Mouse (Mus musculus): ENCODE measurements around the gene Atp6v1d.

DNA sequence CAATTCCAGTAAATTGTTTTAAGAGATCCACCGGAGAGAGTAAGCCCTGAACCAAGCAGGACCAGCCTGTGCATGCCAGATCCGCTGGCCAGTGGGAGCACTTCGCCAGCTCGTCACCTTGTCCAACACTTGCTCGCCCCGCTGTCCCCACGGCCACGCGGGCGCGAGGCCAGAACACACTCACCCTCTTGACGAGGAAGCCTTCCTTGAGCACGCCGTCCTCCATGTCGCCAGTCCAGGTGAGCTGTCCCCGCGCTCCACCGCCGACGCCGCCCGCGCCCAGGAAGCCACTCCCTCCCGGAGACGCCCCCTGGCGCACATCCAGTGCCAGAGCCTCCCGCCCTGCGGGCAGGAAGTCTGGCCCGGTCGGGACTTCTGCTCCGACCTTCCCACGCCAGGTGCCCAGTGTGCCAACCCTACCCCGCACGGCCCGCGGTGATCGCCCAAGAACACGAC lies 45.3 kb upstream of the Atp6v1d start, which contains the start of gene Plek2:
- 0 out of 2 replicates have a peak, but pooled peaks have one; percentile 44 for TF ChIP-seq POLR2A (IDR thresholded peaks at IDR 0.05; ENCODE audit: low read depth, low read length)
- 0 out of 2 replicates have a peak, but pooled peaks have one; percentile 20 for TF ChIP-seq CTCF (IDR thresholded peaks at IDR 0.05; ENCODE audit: extremely low read depth, insufficient read length, insufficient replicate concordance, low read depth, low read length)
